Mouse (Mus musculus): ENCODE measurements at regions not wholly inside any gene's neighbourhood (a gene's known extent, or its start where the extent isn't known, plus 50 kb on each side); places are given as distances from the start of the nearest gene placed in this dataset.

- Histone ChIP-seq H3K27me3 (ENCODE audit: control insufficient read depth, insufficient read depth, low read length) (no peaks in the 10 kb centered on the region), H3K4me2 (ENCODE audit: low read length) (no peak overlapping the region), H3K27ac (replicated peaks; ENCODE audit: low read depth, low read length) (no peak overlapping the region), H3K4me3 (replicated peaks; ENCODE audit: low read depth, low read length) (no peak overlapping the region), H3K9ac (replicated peaks; ENCODE audit: low read length) (no peak overlapping the region), H3K36me3 (ENCODE audit: control insufficient read depth, insufficient read depth, low read length) (no peaks in the 10 kb centered on the region), H3K9me3 (ENCODE audit: control insufficient read depth, low read length) (no peaks in the 10 kb centered on the region), H3K4me1 (ENCODE audit: control insufficient read depth, insufficient read depth, low read length) (0 out of 2 replicates have a peak, but pooled peaks cover 3% of the 10 kb centered on the region)
- ATAC-seq (ENCODE audit: low FRiP score, low TSS enrichment) (no peak), DNase-seq (no peak)
- 95% methylated on average over 6 of the region's 6 CpGs for WGBS
These were observed 216.8 kb upstream of the Stt3b start for GRCm38 (mm10) chr9:115526981-115527380.

DNA sequence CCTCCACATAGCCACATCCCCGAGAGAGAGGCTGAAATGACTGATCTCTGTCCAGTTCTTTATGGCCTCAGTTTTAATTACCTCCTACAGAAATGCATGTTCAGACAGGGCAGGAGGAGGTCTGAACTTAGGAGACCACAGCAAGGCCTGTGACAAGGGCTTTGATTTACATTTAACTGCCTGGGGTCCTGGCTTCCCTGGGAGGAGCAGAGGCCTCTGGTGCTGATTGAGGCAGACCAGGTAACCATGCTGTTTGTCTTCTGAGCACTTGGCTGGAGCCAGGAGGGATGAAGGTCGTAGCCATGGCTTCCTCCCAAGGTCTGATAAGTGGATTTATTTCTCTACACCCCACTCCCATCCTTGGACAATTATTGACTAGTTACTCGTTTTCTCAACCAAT, 224.0 kb upstream of the Stt3b start:
- Histone ChIP-seq H3K4me1 (ENCODE audit: control insufficient read depth, insufficient read depth, low read length) (no peaks in the 10 kb centered on the region), H3K9me3 (ENCODE audit: control insufficient read depth, low read length) (no peaks in the 10 kb centered on the region), H3K4me3 (replicated peaks; ENCODE audit: low read depth, low read length) (no peak overlapping the region), H3K36me3 (ENCODE audit: control insufficient read depth, insufficient read depth, low read length) (no peaks in the 10 kb centered on the region), H3K9ac (replicated peaks; ENCODE audit: low read length) (no peak overlapping the region), H3K4me2 (ENCODE audit: low read length) (no peak overlapping the region), H3K27ac (replicated peaks; ENCODE audit: low read depth, low read length) (no peak overlapping the region), H3K27me3 (ENCODE audit: control insufficient read depth, insufficient read depth, low read length) (no peaks in the 10 kb centered on the region)
- WGBS, result 52% methylated on average over 3 of the region's 3 CpGs
- DNase-seq (no peak), ATAC-seq (ENCODE audit: low FRiP score, low TSS enrichment) (no peak)

GRCm38 (mm10) chr9:115543665-115544064, 233.4 kb upstream of the Stt3b start:
- Histone ChIP-seq H3K36me3 (ENCODE audit: control insufficient read depth, insufficient read depth, low read length) (no peaks in the 10 kb centered on the region), H3K4me2 (ENCODE audit: low read length) (no peak overlapping the region), H3K9ac (replicated peaks; ENCODE audit: low read length) (no peak overlapping the region), H3K27me3 (ENCODE audit: control insufficient read depth, insufficient read depth, low read length) (no peaks in the 10 kb centered on the region), H3K4me1 (ENCODE audit: control insufficient read depth, insufficient read depth, low read length) (0 out of 2 replicates have a peak, but pooled peaks cover 4% of the 10 kb centered on the region), H3K27ac (replicated peaks; ENCODE audit: low read depth, low read length) (no peak overlapping the region), H3K4me3 (replicated peaks; ENCODE audit: low read depth, low read length) (no peak overlapping the region), H3K9me3 (ENCODE audit: control insufficient read depth, low read length) (no peaks in the 10 kb centered on the region)
- ATAC-seq (ENCODE audit: low FRiP score, low TSS enrichment) (no peak), DNase-seq (no peak)
- 87% methylated on average over 9 of the region's 9 CpGs for WGBS

DNA sequence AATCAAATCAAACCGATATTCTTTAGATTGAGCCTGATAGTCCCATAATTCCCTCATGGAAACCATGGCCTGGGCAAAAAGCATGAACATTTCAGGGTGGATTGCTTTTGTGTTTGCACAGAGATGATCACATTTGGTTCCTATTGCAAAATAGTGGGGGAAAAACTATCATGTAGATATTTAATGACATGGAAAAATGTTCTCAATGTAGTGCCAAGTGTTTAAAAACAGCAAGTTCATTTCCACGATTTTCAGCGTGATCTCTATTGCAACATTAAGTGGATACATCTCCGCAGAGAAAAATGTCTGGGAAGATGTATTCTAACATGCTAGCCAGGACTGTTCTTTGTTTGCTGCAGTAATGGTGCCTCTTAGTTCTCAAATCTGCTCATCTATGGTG, 235.0 kb upstream of the Stt3b start:
- ATAC-seq (ENCODE audit: low FRiP score, low TSS enrichment) (no peak), DNase-seq (no peak)
- Histone ChIP-seq H3K36me3 (ENCODE audit: control insufficient read depth, insufficient read depth, low read length) (no peaks in the 10 kb centered on the region), H3K27ac (replicated peaks; ENCODE audit: low read depth, low read length) (no peak overlapping the region), H3K4me2 (ENCODE audit: low read length) (no peak overlapping the region), H3K4me1 (ENCODE audit: control insufficient read depth, insufficient read depth, low read length) (0 out of 2 replicates have a peak, but pooled peaks cover 4% of the 10 kb centered on the region), H3K4me3 (replicated peaks; ENCODE audit: low read depth, low read length) (no peak overlapping the region), H3K9me3 (ENCODE audit: control insufficient read depth, low read length) (no peaks in the 10 kb centered on the region), H3K9ac (replicated peaks; ENCODE audit: low read length) (no peak overlapping the region), H3K27me3 (ENCODE audit: control insufficient read depth, insufficient read depth, low read length) (no peaks in the 10 kb centered on the region)
- WGBS, result 93% methylated on average over 4 of the region's 4 CpGs

DNA sequence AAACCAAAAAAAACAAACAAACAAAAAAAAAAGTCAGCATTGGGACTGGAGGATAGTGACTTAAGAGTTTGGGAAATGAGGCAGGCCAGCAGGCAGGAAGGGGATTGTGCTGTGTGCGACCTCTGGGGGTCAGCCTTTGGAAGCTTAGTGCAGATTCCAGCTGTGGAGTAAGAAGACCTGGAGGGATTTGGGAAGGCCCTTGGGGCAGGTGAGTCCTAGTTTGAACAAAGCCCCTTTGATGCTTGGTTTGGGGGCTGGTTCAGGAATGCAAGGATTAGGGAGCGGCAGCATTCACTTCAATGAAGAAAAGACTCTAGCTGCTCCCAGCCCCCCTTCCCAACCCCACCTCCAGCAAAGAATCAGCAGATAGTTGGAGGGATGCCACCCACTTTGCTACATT, 235.6 kb upstream of the Stt3b start:
- Histone ChIP-seq H3K4me3 (replicated peaks; ENCODE audit: low read depth, low read length) (no peak overlapping the region), H3K27ac (replicated peaks; ENCODE audit: low read depth, low read length) (no peak overlapping the region), H3K4me2 (ENCODE audit: low read length) (no peak overlapping the region), H3K9me3 (ENCODE audit: control insufficient read depth, low read length) (no peaks in the 10 kb centered on the region), H3K36me3 (ENCODE audit: control insufficient read depth, insufficient read depth, low read length) (no peaks in the 10 kb centered on the region), H3K4me1 (ENCODE audit: control insufficient read depth, insufficient read depth, low read length) (0 out of 2 replicates have a peak, but pooled peaks cover 4% of the 10 kb centered on the region), H3K27me3 (ENCODE audit: control insufficient read depth, insufficient read depth, low read length) (no peaks in the 10 kb centered on the region), H3K9ac (replicated peaks; ENCODE audit: low read length) (no peak overlapping the region)
- DNase-seq (no peak), ATAC-seq (ENCODE audit: low FRiP score, low TSS enrichment) (no peak)
- WGBS, result 26% methylated on average over 2 of the region's 2 CpGs

DNA sequence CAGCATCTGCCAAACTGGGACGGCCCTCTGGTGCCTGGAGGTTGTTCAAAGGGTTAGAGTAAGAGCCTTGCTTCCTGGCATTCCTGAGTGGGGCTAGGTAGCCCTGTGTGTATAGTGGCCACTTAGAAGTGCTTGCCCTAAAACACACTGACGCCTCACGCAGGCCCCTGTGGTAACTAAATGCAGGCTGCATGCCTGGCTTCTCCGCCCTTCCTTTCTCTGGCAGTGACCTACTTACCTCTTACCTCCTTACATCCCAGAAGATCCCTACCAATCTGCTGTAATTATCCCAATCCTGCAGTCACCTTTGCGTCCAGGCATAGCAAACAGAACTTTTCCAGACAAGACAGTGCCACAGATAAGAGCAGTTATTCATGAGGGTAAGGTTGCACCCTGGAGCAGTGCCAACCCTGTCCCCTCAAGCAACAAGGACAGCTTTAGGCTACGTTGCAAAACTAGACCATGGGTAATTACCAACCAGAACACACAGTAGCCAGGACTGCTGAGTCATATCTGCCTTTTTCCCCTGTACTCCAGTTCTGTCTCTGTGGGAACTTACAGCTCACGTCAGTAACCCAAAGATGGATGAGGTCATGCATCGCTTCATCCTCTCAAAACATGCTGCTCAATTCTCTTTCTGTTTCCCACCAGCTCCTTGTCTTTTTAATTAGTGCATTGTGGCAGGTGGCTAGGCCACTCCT, 237.6 kb upstream of the Stt3b start:
- DNase-seq, result peak; percentile 37

DNA sequence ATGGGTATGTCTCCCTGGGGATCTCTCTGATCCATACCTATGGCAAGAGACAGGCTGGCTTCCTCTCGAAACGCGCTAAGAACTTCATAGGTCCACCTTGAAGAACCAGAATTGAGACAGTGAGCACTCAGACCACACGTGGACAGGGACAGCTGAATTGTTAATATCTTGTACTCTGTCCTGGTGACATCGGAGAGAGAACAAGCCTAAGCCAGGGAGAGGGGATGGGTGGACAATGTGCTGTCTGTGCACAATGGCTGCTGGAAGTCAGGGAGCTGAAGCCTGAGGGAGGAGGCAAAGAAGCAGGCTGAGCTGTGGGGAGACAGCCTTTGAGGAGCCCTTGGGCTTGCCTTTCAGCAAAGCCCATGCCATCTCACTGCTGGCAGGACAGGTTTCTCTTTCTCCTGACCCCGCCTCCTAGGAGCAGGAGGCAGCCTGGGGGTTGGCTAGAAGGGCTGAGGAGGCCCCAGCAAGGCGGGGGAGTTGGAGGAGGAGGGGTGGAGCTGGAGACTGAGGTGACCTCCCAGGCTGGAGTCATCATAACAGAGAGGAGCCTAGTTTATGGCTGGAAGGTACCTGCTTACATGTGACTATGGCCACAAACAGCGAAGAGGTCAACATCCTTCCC, 238.6 kb upstream of the Stt3b start:
- Histone ChIP-seq H3K27me3 (ENCODE audit: control insufficient read depth, insufficient read depth, low read length) (no peaks in the 10 kb centered on the region), H3K9me3 (ENCODE audit: control insufficient read depth, low read length) (0 out of 2 replicates have a peak, but pooled peaks cover 4% of the 10 kb centered on the region), H3K9ac (replicated peaks; ENCODE audit: low read length) (no peak overlapping the region), H3K27ac (replicated peaks; ENCODE audit: low read depth, low read length) (no peak overlapping the region), H3K4me3 (replicated peaks; ENCODE audit: low read depth, low read length) (no peak overlapping the region), H3K4me1 (ENCODE audit: control insufficient read depth, insufficient read depth, low read length) (0 out of 2 replicates have a peak, but pooled peaks cover 4% of the 10 kb centered on the region), H3K4me2 (ENCODE audit: low read length) (no peak overlapping the region), H3K36me3 (ENCODE audit: control insufficient read depth, insufficient read depth, low read length) (no peaks in the 10 kb centered on the region)
- ATAC-seq (ENCODE audit: low FRiP score, low TSS enrichment) (no peak), DNase-seq (no peak)
- WGBS, result 50% methylated on average over 8 of the region's 8 CpGs

More for the DNA sequence above, 237.6 kb upstream of the Stt3b start:
- no peak for ATAC-seq (ENCODE audit: low FRiP score, low TSS enrichment)
- 64% methylated on average over 8 of the region's 8 CpGs for WGBS
- Histone ChIP-seq H3K9ac (replicated peaks; ENCODE audit: low read length) (no peak overlapping the region), H3K27me3 (ENCODE audit: control insufficient read depth, insufficient read depth, low read length) (no peaks in the 10 kb centered on the region), H3K4me3 (replicated peaks; ENCODE audit: low read depth, low read length) (no peak overlapping the region), H3K4me1 (ENCODE audit: control insufficient read depth, insufficient read depth, low read length) (0 out of 2 replicates have a peak, but pooled peaks cover 4% of the 10 kb centered on the region), H3K27ac (replicated peaks; ENCODE audit: low read depth, low read length) (no peak overlapping the region), H3K36me3 (ENCODE audit: control insufficient read depth, insufficient read depth, low read length) (no peaks in the 10 kb centered on the region), H3K9me3 (ENCODE audit: control insufficient read depth, low read length) (0 out of 2 replicates have a peak, but pooled peaks cover 4% of the 10 kb centered on the region), H3K4me2 (ENCODE audit: low read length) (no peak overlapping the region)

GRCm38 (mm10) chr9:115551080-115551479, 240.9 kb upstream of the Stt3b start:
- DNase-seq (no peak), ATAC-seq (ENCODE audit: low FRiP score, low TSS enrichment) (no peak)
- Histone ChIP-seq H3K27me3 (ENCODE audit: control insufficient read depth, insufficient read depth, low read length) (no peaks in the 10 kb centered on the region), H3K27ac (replicated peaks; ENCODE audit: low read depth, low read length) (no peak overlapping the region), H3K36me3 (ENCODE audit: control insufficient read depth, insufficient read depth, low read length) (no peaks in the 10 kb centered on the region), H3K9ac (replicated peaks; ENCODE audit: low read length) (no peak overlapping the region), H3K4me2 (ENCODE audit: low read length) (no peak overlapping the region), H3K4me1 (ENCODE audit: control insufficient read depth, insufficient read depth, low read length) (0 out of 2 replicates have a peak, but pooled peaks cover 4% of the 10 kb centered on the region), H3K4me3 (replicated peaks; ENCODE audit: low read depth, low read length) (no peak overlapping the region), H3K9me3 (ENCODE audit: control insufficient read depth, low read length) (0 out of 2 replicates have a peak, but pooled peaks cover 4% of the 10 kb centered on the region)
- WGBS, result 89% methylated on average over 11 of the region's 11 CpGs

DNA sequence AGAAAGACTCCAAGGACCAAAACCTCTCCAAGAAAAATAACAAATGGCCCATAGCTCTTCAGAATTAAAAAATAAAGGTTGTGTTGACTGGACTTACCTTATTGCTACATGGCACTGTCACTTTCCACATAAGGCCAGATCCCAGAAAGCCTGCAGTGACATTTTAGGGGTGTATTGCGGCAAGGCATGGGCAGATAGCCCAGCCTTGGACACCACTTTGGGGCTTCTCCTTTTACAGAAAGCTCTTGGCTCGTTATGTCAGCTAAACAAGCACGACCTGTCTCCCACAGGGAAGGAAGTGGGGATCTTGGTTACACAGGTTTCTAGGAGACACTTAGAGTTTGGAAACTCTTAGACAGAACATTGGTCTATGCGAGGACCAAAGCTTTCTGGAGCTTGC, 241.3 kb upstream of the Stt3b start:
- WGBS, result 86% methylated on average over 4 of the region's 4 CpGs
- H3K27ac ChIP-seq (replicated peaks; ENCODE audit: low read depth, low read length), result no peak overlapping the region
- H3K4me3 ChIP-seq (replicated peaks; ENCODE audit: low read depth, low read length), result no peak overlapping the region
- H3K27me3 ChIP-seq (ENCODE audit: control insufficient read depth, insufficient read depth, low read length), result no peaks in the 10 kb centered on the region
- ATAC-seq (ENCODE audit: low FRiP score, low TSS enrichment), result no peak
- 0 out of 2 replicates have a peak, but pooled peaks cover 4% of the 10 kb centered on the region for H3K9me3 ChIP-seq (ENCODE audit: control insufficient read depth, low read length)
- H3K4me2 ChIP-seq (ENCODE audit: low read length), result no peak overlapping the region
- DNase-seq, result no peak
- H3K4me1 ChIP-seq (ENCODE audit: control insufficient read depth, insufficient read depth, low read length), result 0 out of 2 replicates have a peak, but pooled peaks cover 4% of the 10 kb centered on the region
- H3K36me3 ChIP-seq (ENCODE audit: control insufficient read depth, insufficient read depth, low read length), result no peaks in the 10 kb centered on the region
- no peak overlapping the region for H3K9ac ChIP-seq (replicated peaks; ENCODE audit: low read length)

Measured in midbrain, embryonic 14.5 days (tissue).